Mouse (Mus musculus) hindbrain, embryonic 14.5 days (tissue): Measurements from ENCODE around the gene Dtx3l. TPM values are rescaled to one million over a fixed set of nuclear protein-coding genes. Genes with fewer than 3 reads are reported as not detected.

Experiments
- ATAC-seq: fragments of 200-750 bp; cut with Nextera tagmentation; 2 replicates; pipeline ENCODE4 v1.8.0; 2017; ENCODE audit warnings: moderate number of reproducible peaks, mild to moderate bottlenecking, moderate TSS enrichment, moderate library complexity; ENCODE audit not compliant: low FRiP score
- DNase-seq: peaks from one replicate; pipeline ENCODE4 v3.0.0-alpha.2; 2015; ENCODE audit warnings: low spot score
- H3K27ac ChIP-seq: fragments of 300-500 bp; sonication (generic); 2 replicates; pipeline ENCODE4 v1.5.1; 2014; ENCODE audit warnings: mild to moderate bottlenecking, moderate library complexity
- H3K27me3 ChIP-seq: fragments of 300-500 bp; sonication (generic); 2 replicates; pipeline ENCODE4 v1.6.1; 2014; ENCODE audit warnings: mild to moderate bottlenecking, low read length, mixed read lengths; ENCODE audit not compliant: control insufficient read depth, insufficient read depth
- H3K36me3 ChIP-seq: fragments of 300-500 bp; sonication (generic); replicated peaks from 2 replicates; pipeline ENCODE4 v1.6.1; 2014; ENCODE audit not compliant: control insufficient read depth, insufficient read depth
- H3K4me1 ChIP-seq: fragments of 300-500 bp; sonication (generic); replicated peaks from 2 replicates; pipeline ENCODE4 v1.6.1; 2014; ENCODE audit warnings: antibody characterized with exemption, low read length, mixed read lengths; ENCODE audit not compliant: control insufficient read depth, insufficient read depth
- H3K4me2 ChIP-seq: fragments of 300-500 bp; sonication (generic); replicated peaks from 2 replicates; pipeline ENCODE4 v1.6.1; 2014; ENCODE audit warnings: mild to moderate bottlenecking, moderate library complexity
- H3K4me3 ChIP-seq: fragments of 300-500 bp; sonication (generic); replicated peaks from 2 replicates; pipeline ENCODE4 v1.5.1; 2014; ENCODE audit warnings: mild to moderate bottlenecking, low read length
- H3K9ac ChIP-seq: fragments of 300-500 bp; sonication (generic); 2 replicates; pipeline ENCODE4 v1.6.1; 2014
- H3K9me3 ChIP-seq: fragments of 300-500 bp; sonication (generic); 2 replicates; pipeline ENCODE4 v1.6.1; 2016; ENCODE audit warnings: low read length; ENCODE audit not compliant: control insufficient read depth
- WGBS: fragments of 180-500 bp; shearing (Covaris S2); extraction: QIAGEN DNeasy Blood & Tissue Kit; methylation state at CpG from one replicate; pipeline ENCODE4 v1.1.7; 2014; 5-methylcytosine and 5-hydroxymethylcytosine counted together
- polyA plus RNA-seq: library from polyadenylated mRNA; unstranded; fragments of >200 nt; fragmentation: Nextera tagmentation; extraction: Ambion mirVana; gene quantifications from 2 replicates; pipeline ENCODE4 v1.2.1, GENCODE M21; 2014

Gene Dtx3l
- polyA plus RNA-seq, 1 experiment from 2014 or later = 1.2 TPM

- ATAC-seq (no peak), DNase-seq (no peak)
- Histone ChIP-seq H3K27me3 (peaks cover 28% of the 10 kb centered on the region; the same call in 1 of the 2 replicates), H3K9ac (peak overlapping the region; percentile 55; the same call in 1 of the 2 replicates), H3K4me3 (peak overlapping the region; percentile 42), H3K9me3 (no peaks in the 10 kb centered on the region), H3K4me1 (no peaks in the 10 kb centered on the region), H3K36me3 (no peaks in the 10 kb centered on the region), H3K27ac (no peak overlapping the region), H3K4me2 (peak overlapping the region; percentile 79)
- WGBS = 5% methylated on average over 6 of the region's 6 CpGs
These were observed 310 bp upstream of the Dtx3l start for GRCm38 (mm10) chr16:35939261-35939660.

- H3K36me3 ChIP-seq = no peaks in the 10 kb centered on the region
- ATAC-seq = no peak
- no peak overlapping the region for H3K27ac ChIP-seq
- no peaks in the 10 kb centered on the region for H3K4me1 ChIP-seq
- no peak overlapping the region for H3K9ac ChIP-seq
- peaks cover 9% of the 10 kb centered on the region; the same call in 1 of the 2 replicates for H3K27me3 ChIP-seq
- no peak overlapping the region for H3K4me3 ChIP-seq
- no peak for DNase-seq
- H3K4me2 ChIP-seq = no peak overlapping the region
- no peaks in the 10 kb centered on the region for H3K9me3 ChIP-seq
- WGBS = 87% methylated on average over 10 of the region's 10 CpGs
These were observed 5.8 kb downstream of the Dtx3l start for GRCm38 (mm10) chr16:35933181-35933580.

GRCm38 (mm10) chr16:35932179-35933055 lies 6.5 kb downstream of the Dtx3l start:
- Histone ChIP-seq H3K4me1 (no peaks in the 10 kb centered on the region), H3K27ac (no peak overlapping the region), H3K27me3 (0 out of 2 replicates have a peak, but pooled peaks cover 6% of the 10 kb centered on the region), H3K9ac (no peak overlapping the region), H3K4me2 (no peak overlapping the region), H3K4me3 (no peak overlapping the region), H3K9me3 (no peaks in the 10 kb centered on the region), H3K36me3 (no peaks in the 10 kb centered on the region)
- WGBS = 90% methylated on average over 19 of the region's 19 CpGs
- DNase-seq = no peak
- no peak for ATAC-seq

- Histone ChIP-seq H3K4me3 (no peak overlapping the region), H3K4me1 (no peaks in the 10 kb centered on the region), H3K9me3 (no peaks in the 10 kb centered on the region), H3K9ac (no peak overlapping the region), H3K4me2 (no peak overlapping the region), H3K27ac (no peak overlapping the region), H3K27me3 (no peaks in the 10 kb centered on the region), H3K36me3 (no peaks in the 10 kb centered on the region)
- ATAC-seq (no peak), DNase-seq (no peak)
- 93% methylated on average over 5 of the region's 5 CpGs for WGBS
These were observed 14.6 kb downstream of the Dtx3l start for GRCm38 (mm10) chr16:35924341-35924740.

GRCm38 (mm10) chr16:35923546-35924198 lies 15.3 kb downstream of the Dtx3l start:
- Histone ChIP-seq H3K9ac (no peak overlapping the region), H3K9me3 (no peaks in the 10 kb centered on the region), H3K27me3 (no peaks in the 10 kb centered on the region), H3K4me3 (no peak overlapping the region), H3K4me1 (no peaks in the 10 kb centered on the region), H3K4me2 (no peak overlapping the region), H3K36me3 (no peaks in the 10 kb centered on the region), H3K27ac (no peak overlapping the region)
- 73% methylated on average over 7 of the region's 7 CpGs for WGBS
- no peak for ATAC-seq
- DNase-seq = no peak

- Histone ChIP-seq H3K4me3 (no peak overlapping the region), H3K36me3 (no peaks in the 10 kb centered on the region), H3K9ac (no peak overlapping the region), H3K4me2 (no peak overlapping the region), H3K27me3 (no peaks in the 10 kb centered on the region), H3K27ac (no peak overlapping the region), H3K9me3 (no peaks in the 10 kb centered on the region), H3K4me1 (no peaks in the 10 kb centered on the region)
- 84% methylated on average over 3 of the region's 3 CpGs for WGBS
- ATAC-seq (no peak), DNase-seq (no peak)
These were observed 16.6 kb downstream of the Dtx3l start for GRCm38 (mm10) chr16:35922301-35922895.

- Histone ChIP-seq H3K9me3 (no peaks in the 10 kb centered on the region), H3K4me1 (no peaks in the 10 kb centered on the region), H3K27ac (no peak overlapping the region), H3K27me3 (no peaks in the 10 kb centered on the region), H3K4me2 (no peak overlapping the region), H3K9ac (no peak overlapping the region), H3K36me3 (no peaks in the 10 kb centered on the region), H3K4me3 (no peak overlapping the region)
- no peak for DNase-seq
- WGBS = 89% methylated on average over 2 of the region's 2 CpGs
- ATAC-seq = no peak
These were observed 17.2 kb downstream of the Dtx3l start for GRCm38 (mm10) chr16:35921676-35922235.

GRCm38 (mm10) chr16:35918721-35919543 lies 20.0 kb downstream of the Dtx3l start:
- H3K9me3 ChIP-seq = no peaks in the 10 kb centered on the region
- H3K9ac ChIP-seq = no peak overlapping the region
- H3K27ac ChIP-seq = no peak overlapping the region
- ATAC-seq = no peak
- H3K36me3 ChIP-seq = no peaks in the 10 kb centered on the region
- H3K27me3 ChIP-seq = no peaks in the 10 kb centered on the region
- H3K4me1 ChIP-seq = no peaks in the 10 kb centered on the region
- H3K4me2 ChIP-seq = no peak overlapping the region
- H3K4me3 ChIP-seq = no peak overlapping the region
- no peak for DNase-seq
- 87% methylated on average over 6 of the region's 6 CpGs for WGBS
